Mouse (Mus musculus) forebrain, postnatal 0 days (tissue): ENCODE measurements around the gene Kdf1. TPM values are rescaled to one million over a fixed set of nuclear protein-coding genes. Genes with fewer than 3 reads are reported as not detected.

Source experiments
- ATAC-seq: fragments of 200-750 bp; cut with Nextera tagmentation; 2 replicates; pipeline ENCODE4 v1.8.0; 2017; ENCODE audit warnings: mild to moderate bottlenecking, moderate library complexity
- DNase-seq: peaks from one replicate; pipeline ENCODE4 v3.0.0-alpha.2; 2015
- H3K27ac ChIP-seq: fragments of 300-500 bp; sonication (generic); 2 replicates; pipeline ENCODE4 v1.5.1; 2014; ENCODE audit warnings: low read depth, mild to moderate bottlenecking, antibody characterized with exemption, low read length, moderate library complexity, mixed read lengths
- H3K27me3 ChIP-seq: fragments of 300-500 bp; sonication (generic); 2 replicates; pipeline ENCODE4 v1.6.1; 2014; ENCODE audit warnings: mild to moderate bottlenecking, low read length, mixed read lengths; ENCODE audit not compliant: insufficient read depth
- H3K36me3 ChIP-seq: fragments of 300-500 bp; sonication (generic); 2 replicates; pipeline ENCODE4 v1.6.1; 2014; ENCODE audit warnings: mild to moderate bottlenecking, moderate library complexity; ENCODE audit not compliant: insufficient read depth
- H3K4me1 ChIP-seq: fragments of 300-500 bp; sonication (generic); 2 replicates; pipeline ENCODE4 v1.6.1; 2014; ENCODE audit warnings: antibody characterized with exemption; ENCODE audit not compliant: insufficient read depth
- H3K4me2 ChIP-seq: fragments of 300-500 bp; sonication (generic); 2 replicates; pipeline ENCODE4 v1.6.1; 2014; ENCODE audit warnings: low read depth, mild to moderate bottlenecking, moderate library complexity
- H3K4me3 ChIP-seq: fragments of 300-500 bp; sonication (generic); 2 replicates; pipeline ENCODE4 v1.5.1; 2014; ENCODE audit warnings: low read depth, low read length, mixed read lengths
- H3K9ac ChIP-seq: fragments of 300-500 bp; sonication (generic); 2 replicates; pipeline ENCODE4 v1.6.1; 2014; ENCODE audit warnings: mild to moderate bottlenecking
- H3K9me3 ChIP-seq: fragments of 300-500 bp; sonication (generic); 2 replicates; pipeline ENCODE4 v1.6.1; 2016; ENCODE audit warnings: low read length
- CTCF ChIP-seq: sonication (generic); IDR thresholded peaks from 2 replicates; pipeline ENCODE4 v1.5.1; 2016; ENCODE audit warnings: antibody characterized with exemption, control low read depth, low read depth
- WGBS: fragments of 180-500 bp; shearing (Covaris S2); extraction: QIAGEN DNeasy Blood & Tissue Kit; methylation state at CpG from one replicate; pipeline ENCODE4 v1.1.7; 2014; 5-methylcytosine and 5-hydroxymethylcytosine counted together
- polyA plus RNA-seq: library from polyadenylated mRNA; unstranded; fragments of >200 nt; fragmentation: Nextera tagmentation; extraction: Ambion mirVana; gene quantifications from 2 replicates; pipeline ENCODE4 v1.2.1, GENCODE M21; 2015
- total RNA-seq: library from RNA; depleted of rRNA; stranded (reverse); fragments of >200 nt; gene quantifications from 2 replicates; pipeline ENCODE4 v1.2.3, GENCODE M21; 2014

The Kdf1 gene
- total and polyA plus RNA-seq, 2 experiments from 2014 or later = 0.92 TPM; not detected in 1

DNA sequence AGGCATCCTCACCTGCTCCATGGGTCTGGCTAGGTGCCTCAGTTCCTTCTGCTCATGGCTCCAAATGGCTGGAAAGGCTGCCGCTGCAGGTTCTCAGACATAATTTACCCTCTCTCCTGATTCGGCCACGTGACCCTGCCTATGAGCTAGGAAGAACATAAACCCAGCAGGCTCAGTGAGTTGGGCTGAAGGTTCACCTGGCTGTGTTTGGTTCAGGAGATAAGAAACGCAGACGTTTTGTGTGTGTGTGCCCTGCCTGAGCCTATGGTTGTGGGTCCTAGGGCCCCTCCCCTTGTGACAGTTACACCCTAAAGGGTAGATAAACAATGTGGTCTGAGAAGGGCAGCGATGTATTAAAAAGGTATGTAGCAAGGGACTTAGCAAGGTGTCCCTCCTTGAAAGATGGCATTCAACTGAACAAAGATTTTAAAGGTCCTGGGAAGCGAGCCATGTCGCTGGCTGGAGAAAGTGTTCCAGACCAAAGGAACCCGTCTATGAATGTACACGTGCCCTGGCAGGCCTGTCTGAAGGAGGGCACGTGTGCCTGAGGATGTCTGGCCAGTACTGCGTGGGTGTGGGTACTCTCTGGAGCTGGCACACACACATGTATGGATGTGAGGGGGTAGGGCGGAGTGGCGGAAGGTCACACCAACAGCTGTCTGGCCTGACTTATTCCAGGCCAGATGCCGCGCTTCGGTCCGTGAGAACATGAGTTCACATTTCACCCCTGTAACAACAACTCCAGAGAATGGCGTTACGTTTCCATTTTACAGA, 30.0 kb upstream of the Kdf1 start:
- Histone ChIP-seq H3K4me1 (no peaks in the 10 kb centered on the region), H3K9ac (no peak overlapping the region), H3K4me2 (no peak overlapping the region), H3K9me3 (no peaks in the 10 kb centered on the region), H3K4me3 (no peak overlapping the region), H3K36me3 (0 out of 2 replicates have a peak, but pooled peaks cover 6% of the 10 kb centered on the region), H3K27ac (no peak overlapping the region), H3K27me3 (no peaks in the 10 kb centered on the region)
- WGBS = 86% methylated on average over 20 of the region's 20 CpGs
- no peak for ATAC-seq
- no peak for DNase-seq
- no peak for TF ChIP-seq CTCF

DNA sequence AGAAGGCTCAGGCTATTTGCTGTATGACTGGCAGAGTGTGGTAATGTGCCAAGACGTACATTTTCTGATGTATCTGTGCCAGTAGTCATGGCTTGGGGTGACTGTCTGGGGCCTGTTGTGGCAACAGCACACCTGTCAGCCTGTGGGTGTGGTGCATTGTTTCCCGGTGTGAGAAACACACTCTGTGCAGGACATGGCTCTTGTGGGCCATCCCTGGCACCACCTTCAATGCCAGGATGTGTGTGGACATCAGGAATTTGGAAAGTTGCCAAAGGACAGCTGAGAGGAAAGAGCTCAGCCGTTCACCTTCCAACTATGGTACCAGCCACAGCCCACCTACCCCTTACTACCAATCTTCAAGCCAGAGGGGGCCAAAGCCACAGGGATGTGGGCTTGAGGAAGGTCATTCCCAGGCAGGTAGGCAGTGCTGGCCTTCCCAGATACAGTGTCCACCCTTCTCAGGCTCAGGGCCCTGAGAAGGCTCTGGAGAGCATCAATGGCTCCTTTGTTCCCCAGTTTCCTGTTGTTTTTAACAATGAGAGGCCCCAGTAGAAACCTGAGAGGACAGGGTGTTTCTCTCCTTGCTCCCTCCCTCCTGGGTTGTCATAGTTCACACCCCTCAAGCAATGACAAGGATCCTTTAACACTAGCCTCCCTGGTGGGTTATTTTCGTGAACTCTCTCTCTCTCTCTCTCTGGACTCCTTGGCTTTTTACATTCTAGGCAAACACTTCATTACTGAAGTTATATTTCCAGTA, 29.1 kb upstream of the Kdf1 start:
- no peak for TF ChIP-seq CTCF
- no peak for DNase-seq
- WGBS = 53% methylated on average over 4 of the region's 4 CpGs

DNA sequence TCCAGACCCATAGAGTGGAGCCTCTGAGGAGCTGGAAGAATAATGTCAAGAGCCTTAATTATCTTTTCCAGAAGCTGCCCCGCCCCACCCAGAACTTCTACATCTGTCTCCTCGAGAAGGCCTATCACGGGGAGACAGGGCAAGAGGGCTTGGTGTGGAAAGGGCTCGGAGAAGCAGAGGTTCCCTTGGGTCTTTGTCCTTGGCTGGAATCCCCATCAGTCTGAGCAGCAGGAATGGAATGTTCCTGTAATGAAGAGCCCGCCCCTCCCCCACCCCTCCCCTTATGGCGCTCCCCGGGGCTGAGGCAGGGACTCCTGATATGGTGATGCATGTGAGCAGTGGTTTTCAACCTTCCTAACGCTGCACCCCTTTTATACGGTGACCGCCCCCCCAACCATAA, 27.0 kb upstream of the Kdf1 start:
- 0 out of 2 replicates have a peak, but pooled peaks cover 6% of the 10 kb centered on the region for H3K36me3 ChIP-seq
- no peak overlapping the region for H3K9ac ChIP-seq
- no peaks in the 10 kb centered on the region for H3K9me3 ChIP-seq
- DNase-seq = no peak
- no peak overlapping the region for H3K4me3 ChIP-seq
- peaks cover 12% of the 10 kb centered on the region; the same call in 1 of the 2 replicates for H3K27me3 ChIP-seq
- H3K4me2 ChIP-seq = no peak overlapping the region
- ATAC-seq = no peak
- no peak for TF ChIP-seq CTCF
- 0 out of 2 replicates have a peak, but pooled peaks cover under 1% of the 10 kb centered on the region for H3K4me1 ChIP-seq
- WGBS = 46% methylated on average over 10 of the region's 10 CpGs
- H3K27ac ChIP-seq = no peak overlapping the region

More for the DNA sequence above, 29.1 kb upstream of the Kdf1 start:
- no peaks in the 10 kb centered on the region for H3K4me1 ChIP-seq
- 0 out of 2 replicates have a peak, but pooled peaks cover 6% of the 10 kb centered on the region for H3K36me3 ChIP-seq
- H3K9ac ChIP-seq = no peak overlapping the region
- H3K27ac ChIP-seq = no peak overlapping the region
- no peaks in the 10 kb centered on the region for H3K9me3 ChIP-seq
- H3K4me2 ChIP-seq = no peak overlapping the region
- H3K27me3 ChIP-seq = no peaks in the 10 kb centered on the region
- ATAC-seq = no peak
- H3K4me3 ChIP-seq = no peak overlapping the region

GRCm38 (mm10) chr4:133493895-133494294, 24.9 kb upstream of the Kdf1 start:
- peak overlapping the region; percentile 52 for H3K4me2 ChIP-seq
- H3K27ac ChIP-seq = no peak overlapping the region
- 0 out of 2 replicates have a peak, but pooled peaks cover 6% of the 10 kb centered on the region for H3K36me3 ChIP-seq
- ATAC-seq (no peak), DNase-seq (no peak)
- no peaks in the 10 kb centered on the region for H3K9me3 ChIP-seq
- H3K4me1 ChIP-seq = 0 out of 2 replicates have a peak, but pooled peaks cover 5% of the 10 kb centered on the region
- H3K4me3 ChIP-seq = peak overlapping the region; percentile 28; the same call in 1 of the 2 replicates
- WGBS = 26% methylated on average over 11 of the region's 12 CpGs
- peaks cover 18% of the 10 kb centered on the region for H3K27me3 ChIP-seq
- no peak overlapping the region for H3K9ac ChIP-seq
- TF ChIP-seq CTCF = no peak

GRCm38 (mm10) chr4:133494432-133494831, 24.3 kb upstream of the Kdf1 start:
- H3K27me3 ChIP-seq = peaks cover 23% of the 10 kb centered on the region
- peak; percentile 87 for TF ChIP-seq CTCF
- peak overlapping the region; percentile 28 for H3K4me3 ChIP-seq
- no peak overlapping the region for H3K27ac ChIP-seq
- H3K9ac ChIP-seq = no peak overlapping the region
- DNase-seq (peak; percentile 83), ATAC-seq (no peak)
- 2% methylated on average over 12 of the region's 12 CpGs for WGBS
- 0 out of 2 replicates have a peak, but pooled peaks cover 5% of the 10 kb centered on the region for H3K4me1 ChIP-seq
- peak overlapping the region; percentile 52 for H3K4me2 ChIP-seq
- H3K9me3 ChIP-seq = no peaks in the 10 kb centered on the region
- H3K36me3 ChIP-seq = 0 out of 2 replicates have a peak, but pooled peaks cover 6% of the 10 kb centered on the region

DNA sequence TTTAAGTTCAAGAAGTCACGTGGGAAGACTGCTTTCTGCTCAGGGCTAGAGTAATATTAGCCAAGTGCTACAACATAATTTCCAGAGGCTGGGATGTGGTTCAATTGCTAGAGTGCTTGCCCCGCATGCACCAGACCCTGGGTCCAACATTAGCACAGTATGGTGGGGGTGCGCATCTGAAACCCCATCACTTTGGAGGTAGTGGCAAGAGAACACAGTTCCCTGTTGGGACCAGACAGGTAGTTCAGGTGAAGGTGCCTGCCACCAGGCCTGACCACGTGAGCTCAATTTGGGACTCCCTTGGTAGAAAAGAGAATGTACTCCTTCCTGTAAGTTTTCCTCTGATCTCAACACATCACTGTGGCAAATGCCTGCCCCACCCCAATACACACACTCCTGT, 23.9 kb upstream of the Kdf1 start:
- no peak overlapping the region for H3K4me3 ChIP-seq
- no peaks in the 10 kb centered on the region for H3K9me3 ChIP-seq
- no peak for TF ChIP-seq CTCF
- DNase-seq = no peak
- 0 out of 2 replicates have a peak, but pooled peaks cover 6% of the 10 kb centered on the region for H3K36me3 ChIP-seq
- no peak overlapping the region for H3K27ac ChIP-seq
- H3K4me2 ChIP-seq = no peak overlapping the region
- peaks cover 26% of the 10 kb centered on the region for H3K27me3 ChIP-seq
- no peak overlapping the region for H3K9ac ChIP-seq
- no peak for ATAC-seq
- 0 out of 2 replicates have a peak, but pooled peaks cover 5% of the 10 kb centered on the region for H3K4me1 ChIP-seq
- 62% methylated on average over 4 of the region's 4 CpGs for WGBS
